Mouse (Mus musculus) spleen, adult 2 months (tissue): ENCODE measurements around the gene Mroh7.

Source experiments
- CTCF ChIP-seq: fragments of 200-500 bp; IDR thresholded peaks from 2 replicates; pipeline ENCODE4 v1.5.1; 2011; ENCODE audit warnings: mild to moderate bottlenecking, inconsistent platforms; ENCODE audit not compliant: insufficient read depth, insufficient read length, insufficient replicate concordance; ENCODE audit errors: extremely low read depth
- POLR2A ChIP-seq: fragments of 200-500 bp; IDR thresholded peaks from 2 replicates; pipeline ENCODE4 v1.6.1; 2011; ENCODE audit warnings: low read depth, low read length, inconsistent platforms

- no peak for TF ChIP-seq POLR2A
- no peak for TF ChIP-seq CTCF
These were observed 33.4 kb upstream of the Mroh7 start for GRCm38 (mm10) chr4:106764166-106764565.
